Mouse (Mus musculus) forebrain, embryonic 11.5 days (tissue): ENCODE results near the gene Hoxb2. TPM values are rescaled to one million over a fixed set of nuclear protein-coding genes. Genes with fewer than 3 reads are reported as not detected.

Experiments used
- ATAC-seq: fragments of 200-750 bp; cut with Nextera tagmentation; replicated peaks from 2 replicates; pipeline ENCODE4 v1.8.0; 2017; ENCODE audit warnings: moderate TSS enrichment; ENCODE audit not compliant: low FRiP score
- DNase-seq: peaks from one replicate; pipeline ENCODE4 v3.0.0-alpha.2; 2017; ENCODE audit warnings: low spot score
- H3K27ac ChIP-seq: fragments of 300-500 bp; sonication (generic); 2 replicates; pipeline ENCODE4 v1.5.1; 2014; ENCODE audit warnings: low read depth, low read length
- H3K27me3 ChIP-seq: fragments of 300-500 bp; sonication (generic); 2 replicates; pipeline ENCODE4 v1.6.1; 2014; ENCODE audit warnings: mild to moderate bottlenecking, low read length, mixed read lengths; ENCODE audit not compliant: control insufficient read depth, insufficient read depth
- H3K36me3 ChIP-seq: fragments of 300-500 bp; sonication (generic); 2 replicates; pipeline ENCODE4 v1.6.1; 2014; ENCODE audit warnings: mild to moderate bottlenecking, low read length, moderate library complexity, mixed read lengths; ENCODE audit not compliant: control insufficient read depth, insufficient read depth
- H3K4me1 ChIP-seq: fragments of 300-500 bp; sonication (generic); replicated peaks from 2 replicates; pipeline ENCODE4 v1.6.1; 2014; ENCODE audit warnings: low read length, mixed read lengths; ENCODE audit not compliant: control insufficient read depth, insufficient read depth
- H3K4me2 ChIP-seq: fragments of 300-500 bp; sonication (generic); 2 replicates; pipeline ENCODE4 v1.6.1; 2014; ENCODE audit warnings: low read depth, mild to moderate bottlenecking, low read length, moderate library complexity, mixed read lengths; ENCODE audit not compliant: severe bottlenecking
- H3K4me3 ChIP-seq: fragments of 300-500 bp; sonication (generic); 2 replicates; pipeline ENCODE4 v1.5.1; 2014; ENCODE audit warnings: low read depth, low read length
- H3K9ac ChIP-seq: fragments of 300-500 bp; sonication (generic); 2 replicates; pipeline ENCODE4 v1.6.1; 2014; ENCODE audit warnings: low read length
- H3K9me3 ChIP-seq: fragments of 300-500 bp; sonication (generic); 2 replicates; pipeline ENCODE4 v1.6.1; 2016; ENCODE audit warnings: low read length, mixed read lengths; ENCODE audit not compliant: control insufficient read depth
- WGBS: fragments of 180-500 bp; shearing (Covaris S2); extraction: QIAGEN DNeasy Blood & Tissue Kit; methylation state at CpG from one replicate; pipeline ENCODE4 v1.1.7; 2014; 5-methylcytosine and 5-hydroxymethylcytosine counted together
- polyA plus RNA-seq: library from polyadenylated mRNA; unstranded; fragments of >200 nt; fragmentation: Nextera tagmentation; extraction: Ambion mirVana; gene quantifications from 2 replicates; pipeline ENCODE4 v1.2.1, GENCODE M21; 2014

The Hoxb2 gene
- polyA plus RNA-seq, 1 experiment from 2014 or later: not detected

DNA sequence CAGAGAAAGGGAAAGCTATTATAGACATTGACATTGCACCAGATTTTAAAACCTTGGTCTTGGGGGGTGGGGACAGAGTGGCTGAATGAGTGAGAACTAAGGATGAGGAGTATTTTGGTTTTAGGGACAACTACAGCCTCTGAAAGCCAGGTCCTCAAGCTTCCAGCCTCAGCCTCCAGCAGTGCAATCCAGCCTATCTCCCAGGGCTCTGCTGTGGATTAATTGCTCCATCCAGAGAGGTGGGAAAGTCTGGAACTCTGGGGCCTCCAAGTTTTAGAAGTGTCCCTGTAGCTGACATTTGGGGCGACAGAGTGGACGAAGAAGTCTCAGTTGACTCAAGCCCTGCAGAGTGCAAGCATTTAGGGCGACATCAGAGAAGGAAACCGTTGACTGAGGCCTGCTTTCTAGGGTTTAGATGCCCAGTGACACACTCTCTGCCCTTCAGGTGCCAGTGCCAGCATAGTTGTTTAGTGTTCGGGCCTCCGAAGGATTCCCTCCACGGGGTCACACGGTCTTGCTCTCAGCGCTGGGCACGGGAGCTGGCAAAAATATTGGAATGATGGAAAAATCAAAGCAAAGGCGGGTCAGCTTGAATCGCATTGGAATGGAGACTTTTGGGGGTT is 36.4 kb upstream of the Hoxb2 start:
- Histone ChIP-seq H3K4me3 (no peak overlapping the region), H3K9me3 (no peaks in the 10 kb centered on the region), H3K4me1 (peaks cover 7% of the 10 kb centered on the region), H3K27ac (no peak overlapping the region), H3K4me2 (no peak overlapping the region), H3K9ac (no peak overlapping the region), H3K27me3 (peaks cover 100% of the 10 kb centered on the region), H3K36me3 (no peaks in the 10 kb centered on the region)
- 3% methylated on average over 12 of the region's 12 CpGs for WGBS
- ATAC-seq: no peak
- no peak for DNase-seq

DNA sequence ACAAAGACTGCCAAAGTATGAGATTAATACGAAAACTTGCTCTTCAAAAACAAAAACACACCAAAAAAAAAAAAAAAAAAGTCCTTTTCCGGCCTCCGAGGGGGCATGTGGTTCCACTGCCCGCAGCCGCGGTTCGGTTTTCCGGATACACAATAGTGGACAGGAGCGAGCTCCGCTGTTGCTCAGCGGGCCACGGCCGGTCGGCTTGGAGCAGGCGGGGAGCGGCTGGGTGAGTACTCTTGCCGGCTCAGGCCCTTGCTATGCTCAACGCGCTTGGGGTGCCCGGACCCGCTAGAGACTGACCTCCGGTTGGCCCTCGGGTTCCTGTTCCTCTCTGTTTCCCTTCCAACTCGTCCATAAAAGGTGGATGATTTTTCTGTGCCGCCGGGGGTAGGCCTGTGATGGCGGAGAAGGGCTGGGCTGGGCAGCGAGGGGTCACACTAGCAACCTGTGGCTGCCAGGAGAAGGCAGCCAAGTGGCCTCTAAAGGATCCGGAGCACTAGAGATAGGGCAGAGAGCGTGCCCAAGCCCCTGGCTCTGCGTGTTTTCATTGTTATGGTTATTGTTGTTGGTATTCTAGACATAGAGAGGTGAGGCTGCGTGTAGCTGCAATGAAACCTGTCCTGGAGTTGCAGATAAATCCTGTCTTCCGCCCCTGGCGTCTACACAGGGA is 35.5 kb upstream of the Hoxb2 start:
- ATAC-seq (no peak), DNase-seq (no peak)
- no peak overlapping the region for H3K4me3 ChIP-seq
- H3K27ac ChIP-seq: no peak overlapping the region
- WGBS: under 1% methylated on average over 34 of the region's 34 CpGs
- peaks cover 100% of the 10 kb centered on the region for H3K27me3 ChIP-seq
- no peak overlapping the region for H3K9ac ChIP-seq
- H3K9me3 ChIP-seq: no peaks in the 10 kb centered on the region
- no peaks in the 10 kb centered on the region for H3K36me3 ChIP-seq
- no peak overlapping the region for H3K4me2 ChIP-seq
- peaks cover 8% of the 10 kb centered on the region for H3K4me1 ChIP-seq

DNA sequence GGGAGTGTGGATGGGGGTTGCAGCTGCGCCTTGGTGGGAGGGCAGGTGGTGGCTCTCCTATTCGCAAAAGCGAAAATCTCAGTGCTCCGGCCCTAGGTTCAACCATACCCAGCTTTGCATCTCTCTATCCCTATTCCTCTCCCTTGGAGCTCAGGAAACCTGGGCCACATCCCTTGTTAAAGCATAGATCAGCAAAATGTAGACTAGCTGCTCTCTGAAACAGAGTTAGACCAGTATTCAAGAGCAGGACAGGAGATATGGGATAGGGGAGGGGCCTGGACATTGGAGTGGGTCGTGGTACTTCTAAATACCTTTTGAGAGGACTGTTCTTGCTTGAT is 35.0 kb upstream of the Hoxb2 start:
- Histone ChIP-seq H3K27ac (no peak overlapping the region), H3K36me3 (no peaks in the 10 kb centered on the region), H3K9me3 (no peaks in the 10 kb centered on the region), H3K4me3 (no peak overlapping the region), H3K4me2 (no peak overlapping the region), H3K9ac (no peak overlapping the region), H3K4me1 (peaks cover 8% of the 10 kb centered on the region), H3K27me3 (peaks cover 100% of the 10 kb centered on the region)
- DNase-seq: no peak
- ATAC-seq: no peak
- WGBS: 1% methylated on average over 5 of the region's 5 CpGs

DNA sequence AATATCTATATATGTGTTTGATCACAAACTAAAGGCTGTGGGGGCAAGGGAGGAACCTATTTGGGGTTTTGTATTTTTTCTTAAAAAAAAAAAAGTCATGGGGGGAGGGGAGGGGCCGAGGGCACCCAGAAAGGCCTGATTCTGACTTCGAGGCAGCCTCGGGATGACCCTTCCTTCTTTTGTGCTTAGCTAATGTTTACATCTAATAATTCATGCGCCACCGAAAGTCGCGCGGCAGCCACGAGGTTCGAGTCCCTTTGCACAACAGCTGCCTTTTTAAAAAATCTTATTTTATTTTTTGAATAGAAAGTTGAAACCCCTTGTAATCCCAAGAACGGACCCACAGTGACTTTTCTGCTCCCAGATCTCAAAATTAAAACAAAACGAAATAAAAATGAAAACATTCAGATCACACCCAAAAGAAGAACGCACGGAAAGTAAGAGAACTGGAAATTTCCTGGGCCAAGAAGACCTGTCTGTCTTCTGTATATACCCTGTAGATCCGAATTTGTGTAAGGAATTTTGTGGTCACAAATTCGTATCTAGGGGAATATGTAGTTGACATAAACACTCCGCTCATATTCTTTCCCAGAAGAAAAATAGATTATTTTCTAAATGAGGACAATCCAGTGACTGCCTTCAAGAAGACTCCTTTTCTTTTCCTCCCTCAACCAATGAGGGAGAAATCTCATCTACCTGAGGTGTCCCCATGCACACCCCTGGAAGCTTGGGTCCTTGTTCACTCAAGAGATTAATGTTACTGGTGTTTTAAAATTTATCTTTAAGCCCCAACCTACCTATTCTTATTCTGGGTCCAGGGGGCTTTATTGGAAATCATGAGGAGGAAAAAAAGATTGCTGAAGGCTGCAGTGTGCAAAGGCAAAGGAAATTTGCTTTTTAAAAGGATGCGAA is 33.4 kb upstream of the Hoxb2 start:
- Histone ChIP-seq H3K9me3 (no peaks in the 10 kb centered on the region), H3K4me2 (no peak overlapping the region), H3K27ac (no peak overlapping the region), H3K36me3 (no peaks in the 10 kb centered on the region), H3K4me1 (peaks cover 5% of the 10 kb centered on the region), H3K27me3 (peaks cover 100% of the 10 kb centered on the region), H3K9ac (no peak overlapping the region), H3K4me3 (no peak overlapping the region)
- WGBS: 5% methylated on average over 18 of the region's 18 CpGs
- ATAC-seq: no peak
- DNase-seq: no peak

DNA sequence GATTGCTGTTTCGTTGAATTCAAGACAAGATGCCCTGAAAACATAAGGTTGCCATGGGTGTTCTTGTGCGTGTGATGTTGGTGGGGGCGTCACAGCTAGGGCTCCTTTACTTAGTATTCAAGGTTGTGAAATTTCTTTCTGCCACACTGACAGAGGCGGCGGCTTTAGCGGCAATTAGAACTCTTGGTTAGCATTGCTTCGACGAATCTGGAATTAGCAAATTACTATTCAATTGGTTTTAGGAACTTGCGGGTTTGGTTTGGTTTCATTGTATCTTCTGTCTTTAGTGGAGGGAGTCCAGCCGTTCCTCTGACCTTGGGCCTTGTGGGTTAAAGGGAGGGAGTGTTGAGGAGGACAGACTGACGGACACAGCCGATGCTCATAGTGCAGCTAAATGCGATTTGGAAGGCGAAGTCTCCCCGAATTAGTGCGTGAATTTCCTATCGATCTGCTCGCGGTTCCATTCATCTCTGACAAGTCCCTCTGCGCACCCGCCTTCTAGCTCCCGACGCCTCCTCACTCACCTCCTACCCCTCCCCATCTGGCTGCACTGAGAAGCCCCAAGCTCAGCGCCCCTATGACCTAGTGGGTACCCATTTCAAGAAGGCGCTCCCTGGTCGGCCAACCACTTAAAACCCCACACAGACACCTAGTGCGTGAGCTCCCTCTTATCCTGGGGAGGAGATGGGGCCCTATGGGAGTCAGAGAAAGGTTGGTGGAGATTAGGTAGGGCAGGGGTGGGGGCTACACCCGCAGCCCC is 32.5 kb upstream of the Hoxb2 start, which contains the start of gene Hoxb4:
TSS of gene Hoxb4 (plus strand) at position 660 of the 760 bp plus-strand sequence.
- WGBS: 1% methylated on average over 28 of the region's 28 CpGs
- Histone ChIP-seq H3K27me3 (peaks cover 100% of the 10 kb centered on the region), H3K27ac (no peak within 1 kb of the TSS), H3K9me3 (no peaks in the 10 kb centered on the region), H3K9ac (no peak within 1 kb of the TSS), H3K4me2 (peak within 1 kb of the TSS; percentile 44; the same call in 1 of the 2 replicates), H3K36me3 (no peaks in the 10 kb centered on the region), H3K4me3 (peak within 1 kb of the TSS; percentile 24), H3K4me1 (peaks cover 5% of the 10 kb centered on the region)
- DNase-seq: no peak
- ATAC-seq: no peak

DNA sequence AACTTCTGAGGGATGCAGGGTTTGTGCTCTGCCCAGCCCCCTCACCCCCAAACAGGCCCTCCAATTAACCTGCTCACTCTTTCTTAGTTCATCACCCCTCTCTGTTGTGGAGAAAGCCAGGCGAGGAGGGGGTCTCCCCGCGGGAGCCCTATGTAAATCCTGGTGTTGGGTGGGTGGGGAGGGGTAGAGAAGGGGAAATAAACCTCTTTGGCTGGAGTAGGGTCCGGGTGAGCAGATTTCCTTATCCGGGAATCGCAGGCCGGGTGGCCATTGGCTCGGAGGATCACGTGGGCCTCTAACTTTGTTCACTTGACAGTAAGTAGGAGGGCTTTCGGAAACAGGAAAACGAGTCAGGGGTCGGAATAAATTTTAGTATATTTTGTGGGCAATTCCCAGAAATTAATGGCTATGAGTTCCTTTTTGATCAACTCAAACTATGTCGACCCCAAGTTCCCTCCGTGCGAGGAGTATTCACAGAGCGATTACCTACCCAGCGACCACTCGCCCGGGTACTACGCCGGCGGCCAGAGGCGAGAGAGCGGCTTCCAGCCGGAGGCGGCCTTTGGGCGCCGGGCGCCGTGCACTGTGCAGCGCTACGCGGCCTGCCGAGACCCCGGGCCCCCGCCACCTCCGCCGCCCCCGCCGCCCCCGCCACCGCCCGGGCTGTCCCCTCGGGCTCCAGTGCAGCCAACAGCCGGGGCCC is 31.8 kb upstream of the Hoxb2 start:
- DNase-seq (no peak), ATAC-seq (no peak)
- Histone ChIP-seq H3K27me3 (peaks cover 100% of the 10 kb centered on the region), H3K4me1 (peaks cover 5% of the 10 kb centered on the region), H3K9me3 (no peaks in the 10 kb centered on the region), H3K36me3 (no peaks in the 10 kb centered on the region), H3K4me3 (peak overlapping the region; percentile 24), H3K27ac (no peak overlapping the region), H3K9ac (no peak overlapping the region), H3K4me2 (peak overlapping the region; percentile 44; the same call in 1 of the 2 replicates)
- WGBS: under 1% methylated on average over 35 of the region's 45 CpGs

DNA sequence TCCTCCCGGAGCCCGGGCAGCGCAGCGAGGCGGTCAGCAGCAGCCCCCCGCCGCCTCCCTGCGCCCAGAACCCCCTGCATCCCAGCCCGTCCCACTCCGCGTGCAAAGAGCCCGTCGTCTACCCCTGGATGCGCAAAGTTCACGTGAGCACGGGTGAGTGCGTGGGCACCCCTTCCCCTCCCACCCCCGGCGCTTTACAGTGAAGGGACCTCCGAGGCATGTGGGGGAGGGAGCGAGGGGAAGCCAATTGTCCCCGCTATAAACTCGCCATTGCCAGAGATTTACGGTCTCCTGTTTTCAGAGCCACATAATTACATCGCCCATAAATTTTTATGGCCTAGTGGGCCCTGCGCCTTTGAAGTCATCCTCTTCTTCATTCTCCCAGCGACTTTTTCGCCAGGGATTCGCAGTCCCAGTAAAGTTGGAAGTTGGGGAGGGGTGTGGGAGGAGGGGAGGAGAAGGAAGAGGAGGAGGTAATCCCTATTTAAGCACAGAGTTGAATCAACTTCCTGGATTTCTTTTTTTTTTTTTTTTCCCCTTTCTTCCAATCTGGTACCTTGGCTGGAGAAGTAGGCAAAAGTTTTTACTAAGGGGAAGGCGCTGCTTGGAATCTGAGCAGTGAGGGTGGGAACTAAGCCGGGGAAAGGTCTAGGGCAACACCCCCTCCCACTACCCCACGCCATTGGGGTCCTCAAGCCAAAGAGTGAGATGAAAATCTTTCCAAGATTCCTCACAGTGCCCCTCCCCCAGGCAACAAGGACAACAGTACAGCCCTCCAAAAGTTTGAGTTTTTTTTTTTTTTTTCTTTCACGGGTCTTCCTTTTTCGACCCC is 31.0 kb upstream of the Hoxb2 start:
- Histone ChIP-seq H3K9ac (no peak overlapping the region), H3K36me3 (no peaks in the 10 kb centered on the region), H3K9me3 (no peaks in the 10 kb centered on the region), H3K4me3 (peak overlapping the region; percentile 24), H3K27ac (no peak overlapping the region), H3K4me1 (peaks cover 5% of the 10 kb centered on the region), H3K27me3 (peaks cover 98% of the 10 kb centered on the region), H3K4me2 (peak overlapping the region; percentile 44; the same call in 1 of the 2 replicates)
- WGBS: under 1% methylated on average over 31 of the region's 34 CpGs
- ATAC-seq (no peak), DNase-seq (no peak)
